Mouse (Mus musculus) liver, embryonic 12.5 days (tissue): ENCODE data around the gene Azin2. TPM values are rescaled to one million over a fixed set of nuclear protein-coding genes. Genes with fewer than 3 reads are reported as not detected.

Source experiments
- ATAC-seq: fragments of 200-750 bp; cut with Nextera tagmentation; 2 replicates; pipeline ENCODE4 v1.8.0; 2017; ENCODE audit warnings: moderate number of reproducible peaks, mild to moderate bottlenecking, moderate library complexity
- H3K27ac ChIP-seq: fragments of 300-500 bp; sonication (generic); 2 replicates; pipeline ENCODE4 v1.5.1; 2016; ENCODE audit warnings: mild to moderate bottlenecking
- H3K27me3 ChIP-seq: fragments of 300-500 bp; sonication (generic); replicated peaks from 2 replicates; pipeline ENCODE4 v1.6.1; 2016; ENCODE audit warnings: mild to moderate bottlenecking, moderate library complexity
- H3K36me3 ChIP-seq: fragments of 300-500 bp; sonication (generic); 2 replicates; pipeline ENCODE4 v1.6.1; 2016; ENCODE audit warnings: mild to moderate bottlenecking, moderate library complexity
- H3K4me1 ChIP-seq: fragments of 300-500 bp; sonication (generic); 2 replicates; pipeline ENCODE4 v1.6.1; 2016
- H3K4me2 ChIP-seq: fragments of 300-500 bp; sonication (generic); 2 replicates; pipeline ENCODE4 v1.6.1; 2016; ENCODE audit warnings: mild to moderate bottlenecking, moderate library complexity
- H3K4me3 ChIP-seq: fragments of 300-500 bp; sonication (generic); 2 replicates; pipeline ENCODE4 v1.5.1; 2016; ENCODE audit warnings: mild to moderate bottlenecking, moderate library complexity
- H3K9ac ChIP-seq: fragments of 300-500 bp; sonication (generic); 2 replicates; pipeline ENCODE4 v1.6.1; 2016; ENCODE audit warnings: mild to moderate bottlenecking, moderate library complexity
- H3K9me3 ChIP-seq: fragments of 300-500 bp; sonication (generic); replicated peaks from 2 replicates; pipeline ENCODE4 v1.6.1; 2016; ENCODE audit warnings: mild to moderate bottlenecking, moderate library complexity
- WGBS: fragments of 180-500 bp; shearing (Covaris S2); methylation state at CpG from one replicate; pipeline ENCODE4 v1.1.7; 2016; ENCODE audit not compliant: insufficient replicate concordance; 5-methylcytosine and 5-hydroxymethylcytosine counted together
- polyA plus RNA-seq: library from polyadenylated mRNA; unstranded; fragments of >200 nt; fragmentation: Nextera tagmentation; extraction: Ambion mirVana; gene quantifications from 2 replicates; pipeline ENCODE4 v1.2.1, GENCODE M21; 2016

Gene Azin2
- polyA plus RNA-seq, 1 experiment from 2014 or later = 2.5 TPM

GRCm38 (mm10) chr4:128958156-128958555 lies 4.1 kb downstream of the Azin2 start:
- Histone ChIP-seq H3K4me1 (peaks cover 12% of the 10 kb centered on the region), H3K9me3 (no peaks in the 10 kb centered on the region), H3K4me3 (no peak overlapping the region), H3K27ac (no peak overlapping the region), H3K27me3 (peaks cover 77% of the 10 kb centered on the region), H3K4me2 (no peak overlapping the region), H3K36me3 (no peaks in the 10 kb centered on the region), H3K9ac (no peak overlapping the region)
- WGBS = 65% methylated on average over 11 of the region's 11 CpGs
- no peak for ATAC-seq

GRCm38 (mm10) chr4:128957155-128957911 lies 4.9 kb downstream of the Azin2 start:
- H3K4me2 ChIP-seq = no peak overlapping the region
- peaks cover 6% of the 10 kb centered on the region for H3K4me1 ChIP-seq
- no peak overlapping the region for H3K4me3 ChIP-seq
- H3K9me3 ChIP-seq = no peaks in the 10 kb centered on the region
- H3K27me3 ChIP-seq = peaks cover 69% of the 10 kb centered on the region
- H3K36me3 ChIP-seq = no peaks in the 10 kb centered on the region
- WGBS = 43% methylated on average over 11 of the region's 11 CpGs
- no peak overlapping the region for H3K27ac ChIP-seq
- H3K9ac ChIP-seq = no peak overlapping the region
- peak; percentile 24; the same call in 1 of the 2 replicates for ATAC-seq

- H3K4me3 ChIP-seq = no peak overlapping the region
- no peak overlapping the region for H3K27ac ChIP-seq
- H3K36me3 ChIP-seq = no peaks in the 10 kb centered on the region
- H3K9ac ChIP-seq = no peak overlapping the region
- no peak overlapping the region for H3K4me2 ChIP-seq
- H3K27me3 ChIP-seq = peaks cover 49% of the 10 kb centered on the region
- peaks cover 10% of the 10 kb centered on the region for H3K4me1 ChIP-seq
- H3K9me3 ChIP-seq = no peaks in the 10 kb centered on the region
- no peak for ATAC-seq
- 67% methylated on average over 5 of the region's 5 CpGs for whole genome bisulfite sequencing
These were observed 8.4 kb downstream of the Azin2 start for GRCm38 (mm10) chr4:128953851-128954250.

- H3K27me3 ChIP-seq = peaks cover 31% of the 10 kb centered on the region
- no peak for ATAC-seq
- no peaks in the 10 kb centered on the region for H3K36me3 ChIP-seq
- no peaks in the 10 kb centered on the region for H3K9me3 ChIP-seq
- H3K4me2 ChIP-seq = no peak overlapping the region
- peaks cover 20% of the 10 kb centered on the region for H3K4me1 ChIP-seq
- H3K4me3 ChIP-seq = no peak overlapping the region
- 61% methylated on average over 5 of the region's 5 CpGs for WGBS
- H3K9ac ChIP-seq = no peak overlapping the region
- no peak overlapping the region for H3K27ac ChIP-seq
These were observed 11.8 kb downstream of the Azin2 start for GRCm38 (mm10) chr4:128950461-128950860.

- no peaks in the 10 kb centered on the region for H3K9me3 ChIP-seq
- H3K36me3 ChIP-seq = no peaks in the 10 kb centered on the region
- peaks cover 25% of the 10 kb centered on the region for H3K27me3 ChIP-seq
- H3K27ac ChIP-seq = no peak overlapping the region
- 31% methylated on average over 15 of the region's 15 CpGs for WGBS
- no peak overlapping the region for H3K4me2 ChIP-seq
- no peak overlapping the region for H3K9ac ChIP-seq
- ATAC-seq = peak; percentile 32; the same call in 1 of the 2 replicates
- no peak overlapping the region for H3K4me3 ChIP-seq
- peaks cover 20% of the 10 kb centered on the region for H3K4me1 ChIP-seq
These were observed 12.7 kb downstream of the Azin2 start for GRCm38 (mm10) chr4:128949470-128950005.

GRCm38 (mm10) chr4:128948137-128948674 lies 14.0 kb downstream of the Azin2 start:
- Histone ChIP-seq H3K9me3 (no peaks in the 10 kb centered on the region), H3K27me3 (peaks cover 15% of the 10 kb centered on the region), H3K4me3 (no peak overlapping the region), H3K4me2 (no peak overlapping the region), H3K9ac (no peak overlapping the region), H3K27ac (no peak overlapping the region), H3K4me1 (peaks cover 26% of the 10 kb centered on the region), H3K36me3 (no peaks in the 10 kb centered on the region)
- no peak for ATAC-seq
- WGBS = 22% methylated on average over 6 of the region's 6 CpGs

GRCm38 (mm10) chr4:128947326-128947933 lies 14.8 kb downstream of the Azin2 start:
- Histone ChIP-seq H3K4me2 (peak overlapping the region; percentile 28), H3K9me3 (no peaks in the 10 kb centered on the region), H3K27me3 (peaks cover 15% of the 10 kb centered on the region), H3K9ac (no peak overlapping the region), H3K36me3 (no peaks in the 10 kb centered on the region), H3K4me3 (no peak overlapping the region), H3K27ac (no peak overlapping the region), H3K4me1 (peaks cover 27% of the 10 kb centered on the region)
- peak; percentile 52; the same call in 1 of the 2 replicates for ATAC-seq
- WGBS = 14% methylated on average over 18 of the region's 18 CpGs

- H3K9ac ChIP-seq = no peak overlapping the region
- no peaks in the 10 kb centered on the region for H3K9me3 ChIP-seq
- H3K27me3 ChIP-seq = peaks cover 15% of the 10 kb centered on the region
- no peaks in the 10 kb centered on the region for H3K36me3 ChIP-seq
- H3K4me1 ChIP-seq = peaks cover 27% of the 10 kb centered on the region
- no peak overlapping the region for H3K4me3 ChIP-seq
- no peak overlapping the region for H3K27ac ChIP-seq
- WGBS = 75% methylated on average over 9 of the region's 9 CpGs
- H3K4me2 ChIP-seq = no peak overlapping the region
- no peak for ATAC-seq
These were observed 15.5 kb downstream of the Azin2 start for GRCm38 (mm10) chr4:128946736-128947135.

GRCm38 (mm10) chr4:128942346-128942745 lies 19.9 kb downstream of the Azin2 start:
- no peak overlapping the region for H3K9ac ChIP-seq
- H3K4me3 ChIP-seq = no peak overlapping the region
- peaks cover 11% of the 10 kb centered on the region for H3K4me1 ChIP-seq
- no peaks in the 10 kb centered on the region for H3K9me3 ChIP-seq
- no peak overlapping the region for H3K4me2 ChIP-seq
- no peaks in the 10 kb centered on the region for H3K27me3 ChIP-seq
- H3K27ac ChIP-seq = no peak overlapping the region
- H3K36me3 ChIP-seq = no peaks in the 10 kb centered on the region
- 43% methylated on average over 3 of the region's 3 CpGs for WGBS
- no peak for ATAC-seq

GRCm38 (mm10) chr4:128935595-128935994 lies 26.6 kb downstream of the Azin2 start:
- Histone ChIP-seq H3K9ac (no peak overlapping the region), H3K9me3 (no peaks in the 10 kb centered on the region), H3K36me3 (no peaks in the 10 kb centered on the region), H3K4me1 (no peaks in the 10 kb centered on the region), H3K4me2 (no peak overlapping the region), H3K27me3 (peaks cover 15% of the 10 kb centered on the region), H3K4me3 (no peak overlapping the region), H3K27ac (no peak overlapping the region)
- 45% methylated on average over 5 of the region's 5 CpGs for WGBS
- ATAC-seq = no peak

GRCm38 (mm10) chr4:128932783-128933182 lies 29.5 kb downstream of the Azin2 start:
- Histone ChIP-seq H3K4me2 (no peak overlapping the region), H3K4me1 (no peaks in the 10 kb centered on the region), H3K9me3 (no peaks in the 10 kb centered on the region), H3K27me3 (peaks cover 19% of the 10 kb centered on the region), H3K27ac (no peak overlapping the region), H3K4me3 (no peak overlapping the region), H3K9ac (no peak overlapping the region), H3K36me3 (no peaks in the 10 kb centered on the region)
- 43% methylated on average over 7 of the region's 7 CpGs for WGBS
- no peak for ATAC-seq
